In the genomic region with DNA sequence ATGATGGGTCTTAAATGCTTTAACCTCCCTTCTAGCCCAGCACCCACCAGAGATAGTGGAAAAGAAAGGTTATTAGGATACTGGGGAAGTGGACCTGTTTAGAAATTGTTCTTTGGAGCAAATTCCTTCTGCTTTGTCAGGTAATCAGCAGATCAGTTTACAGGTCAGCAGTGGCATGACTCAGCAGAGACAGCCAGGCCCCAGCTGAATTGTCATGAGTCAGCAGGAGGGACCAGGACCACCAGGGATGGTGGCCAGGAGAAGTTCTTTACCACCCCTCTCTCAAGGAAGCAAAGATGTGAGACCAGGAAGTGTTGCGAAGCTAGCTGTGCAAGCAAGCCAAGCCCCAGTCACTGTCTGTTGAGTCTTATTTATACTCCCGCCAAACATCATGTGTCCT, we compare ENCODE assay signal across 17 mouse cellular contexts. TPM values are rescaled to one million over a fixed set of nuclear protein-coding genes. Genes with fewer than 3 reads are reported as not detected.
DNase-seq lines count a peak whose midpoint lies in the region; ATAC-seq and TF ChIP-seq lines count a peak whose summit lies in the region.
"Had no signal": no experiment of that assay in that cellular context is flagged by ENCODE, and none has a peak within 500 bp of the region (broad histone marks: within the 10 kb centered on the region; RNA-seq: fewer than 3 reads in every experiment).

No protein-coding gene starts in this region.

- no peaks in the 10 kb centered on the region for H3K27me3 ChIP-seq in heart, embryonic 12.5 days (replicated peaks)
- H3K27me3 ChIP-seq in liver, embryonic 11.5 days (replicated peaks; ENCODE audit: control insufficient read depth, insufficient read depth, low read length) = no peaks in the 10 kb centered on the region
- H3K27me3 ChIP-seq in myocyte (ENCODE audit: control insufficient read depth, insufficient read depth, insufficient read length) = no peaks in the 10 kb centered on the region
- H3K27me3 ChIP-seq in kidney, embryonic 16.5 days (ENCODE audit: insufficient read depth, low read length) = no peaks in the 10 kb centered on the region
- H3K27me3 ChIP-seq: forebrain, embryonic 12.5 days; hindbrain, embryonic 13.5 days; midbrain, embryonic 12.5 days; neural tube, embryonic 15.5 days had no signal

- no peak for TF ChIP-seq POLR2A in myocyte (IDR thresholded peaks at IDR 0.05; ENCODE audit: insufficient read length, low read depth)

- DNase-seq in heart, postnatal 4 days = no peak
- peak; percentile 12 for DNase-seq in Muller cell, postnatal 12 days (ENCODE audit: inconsistent ontology term)
- no peak for DNase-seq in liver, embryonic 11.5 days (ENCODE audit: low spot score)
- DNase-seq in kidney, adult 18-20 months = no peak
- no peak for DNase-seq in neural tube, embryonic 10.5 days (ENCODE audit: extremely low spot score, low spot score)
- DNase-seq: adrenal gland, postnatal 36 days; cerebellum, adult 9-10 months; embryo, embryonic 11 days; lung, adult 18-20 months; lung, postnatal 36 days had no signal

- H3K79me2 ChIP-seq in myocyte (ENCODE audit: control insufficient read depth, insufficient read depth) = peaks cover 42% of the 10 kb centered on the region

- peaks cover 5% of the 10 kb centered on the region for H3K4me1 ChIP-seq in heart, embryonic 12.5 days (replicated peaks)
- H3K4me1 ChIP-seq in liver, embryonic 11.5 days (replicated peaks; ENCODE audit: control insufficient read depth, insufficient read depth, low read length) = peaks cover 3% of the 10 kb centered on the region; the same call in 1 of the 2 replicates
- peaks cover 2% of the 10 kb centered on the region; the same call in 1 of the 2 replicates for H3K4me1 ChIP-seq in kidney, embryonic 16.5 days (ENCODE audit: insufficient read depth, low read length)
- H3K4me1 ChIP-seq: forebrain, embryonic 12.5 days; hindbrain, embryonic 13.5 days; midbrain, embryonic 12.5 days had no signal

- H3ac ChIP-seq in myocyte (ENCODE audit: control insufficient read depth, insufficient read length) = no peak overlapping the region

- peaks cover 4% of the 10 kb centered on the region for H3K9me3 ChIP-seq in heart, embryonic 12.5 days (replicated peaks)
- no peaks in the 10 kb centered on the region for H3K9me3 ChIP-seq in liver, embryonic 11.5 days (ENCODE audit: control insufficient read depth, low read length)
- no peaks in the 10 kb centered on the region for H3K9me3 ChIP-seq in kidney, embryonic 16.5 days (ENCODE audit: low read length)
- H3K9me3 ChIP-seq: forebrain, embryonic 12.5 days; hindbrain, embryonic 13.5 days; neural tube, embryonic 15.5 days had no signal

- ATAC-seq in heart, embryonic 12.5 days (ENCODE audit: insufficient number of reproducible peaks, low FRiP score) = peak; percentile 88
- no peak; the same call in 1 of the 2 replicates for ATAC-seq in liver, embryonic 11.5 days (replicated peaks; ENCODE audit: low FRiP score)
- ATAC-seq in kidney, embryonic 16.5 days (ENCODE audit: low FRiP score, low TSS enrichment) = no peak

- no peak overlapping the region for H3K27ac ChIP-seq in heart, embryonic 12.5 days (ENCODE audit: poor library complexity, severe bottlenecking)
- H3K27ac ChIP-seq in liver, embryonic 11.5 days (ENCODE audit: low read depth, low read length) = 0 out of 2 replicates have a peak overlapping the region, but pooled peaks have one; percentile 22
- H3K27ac ChIP-seq in kidney, embryonic 16.5 days (ENCODE audit: low read length) = no peak overlapping the region
- H3K27ac ChIP-seq: forebrain, embryonic 12.5 days; hindbrain, embryonic 13.5 days; midbrain, embryonic 12.5 days; neural tube, embryonic 15.5 days had no signal

- no peaks in the 10 kb centered on the region for H3K36me3 ChIP-seq in heart, embryonic 12.5 days
- H3K36me3 ChIP-seq in liver, embryonic 11.5 days (ENCODE audit: control insufficient read depth, insufficient read depth, low read length) = no peaks in the 10 kb centered on the region
- no peaks in the 10 kb centered on the region for H3K36me3 ChIP-seq in myocyte (ENCODE audit: control insufficient read depth, insufficient read depth)
- no peaks in the 10 kb centered on the region for H3K36me3 ChIP-seq in kidney, embryonic 16.5 days (ENCODE audit: insufficient read depth, low read length)
- H3K36me3 ChIP-seq: forebrain, embryonic 12.5 days; hindbrain, embryonic 13.5 days; midbrain, embryonic 12.5 days; neural tube, embryonic 15.5 days had no signal

- WGBS in heart, embryonic 12.5 days = 95% methylated on average over 2 of the region's 2 CpGs
- 92% methylated on average over 2 of the region's 2 CpGs for WGBS in liver, embryonic 11.5 days
- 94% methylated on average over 2 of the region's 2 CpGs for WGBS in kidney, embryonic 16.5 days

- no peak overlapping the region for H3K4me2 ChIP-seq in heart, embryonic 12.5 days
- no peak overlapping the region for H3K4me2 ChIP-seq in liver, embryonic 11.5 days
- H3K4me2 ChIP-seq in myocyte (ENCODE audit: low read depth) = peak overlapping the region; percentile 25
- H3K4me2 ChIP-seq in kidney, embryonic 16.5 days (replicated peaks; ENCODE audit: low read depth, low read length) = no peak overlapping the region
- H3K4me2 ChIP-seq: forebrain, embryonic 12.5 days; hindbrain, embryonic 13.5 days; midbrain, embryonic 12.5 days; neural tube, embryonic 15.5 days had no signal

- no peak overlapping the region for H3K4me3 ChIP-seq in heart, embryonic 12.5 days
- no peak overlapping the region for H3K4me3 ChIP-seq in liver, embryonic 11.5 days (ENCODE audit: low read depth, low read length)
- H3K4me3 ChIP-seq in myocyte = no peak overlapping the region
- no peak overlapping the region for H3K4me3 ChIP-seq in kidney, embryonic 16.5 days (ENCODE audit: low read length)
- H3K4me3 ChIP-seq: forebrain, embryonic 12.5 days; hindbrain, embryonic 13.5 days; midbrain, embryonic 12.5 days; neural tube, embryonic 15.5 days had no signal

- H3K9ac ChIP-seq in heart, embryonic 12.5 days = no peak overlapping the region
- H3K9ac ChIP-seq in liver, embryonic 11.5 days (ENCODE audit: low read depth, low read length) = no peak overlapping the region
- no peak overlapping the region for H3K9ac ChIP-seq in kidney, embryonic 16.5 days (replicated peaks; ENCODE audit: low read length)
- H3K9ac ChIP-seq: forebrain, embryonic 12.5 days; hindbrain, embryonic 13.5 days; midbrain, embryonic 12.5 days; neural tube, embryonic 15.5 days had no signal

TF ChIP-seq in myocyte, 11 proteins besides CTCF, POLR2A, EP300 and RAD21:
- no peak for TF ChIP-seq MAX (IDR thresholded peaks at IDR 0.05; ENCODE audit: low read depth)
- no peak for TF ChIP-seq USF1 (IDR thresholded peaks at IDR 0.05; ENCODE audit: low read depth)

RNA-seq across cellular contexts. Expression of gene Cep83, which starts 18.2 kb away (rescaled TPM):
- polyA plus RNA-seq in heart, embryonic 12.5 days (2016; fragmentation: Nextera tagmentation; extraction: Ambion mirVana) = 21.3 and 22.9 TPM in 2 replicates
- total RNA-seq in heart, postnatal 4 days (2021) = 10 to 100 TPM; 26.4 to 26.9 TPM
- polyA plus RNA-seq in liver, embryonic 11.5 days (2014; fragmentation: Nextera tagmentation; extraction: Ambion mirVana) = 19.1 and 20.1 TPM in 2 replicates
- 6.4 TPM for polyA plus RNA-seq in myocyte (2012; fragmentation: generic; extraction: Trizol)
- polyA plus RNA-seq in kidney, embryonic 16.5 days (2015; fragmentation: Nextera tagmentation; extraction: Ambion mirVana) = 12.9 and 14.6 TPM in 2 replicates
